Mouse (Mus musculus): ENCODE measurements at regions not wholly inside any gene's neighbourhood (a gene's known extent, or its start where the extent isn't known, plus 50 kb on each side); places are given as distances from the start of the nearest gene placed in this dataset.

- DNase-seq (ENCODE audit: extremely low spot score, low spot score): no peak
Measured at GRCm38 (mm10) chr5:29142957-29143356, 52.8 kb upstream of the Rnf32 start.

GRCm38 (mm10) chr5:29142502-29142901 lies 53.3 kb upstream of the Rnf32 start:
- no peak for DNase-seq (ENCODE audit: extremely low spot score, low spot score)

- DNase-seq (ENCODE audit: extremely low spot score, low spot score): no peak
Measured at GRCm38 (mm10) chr5:29137481-29137880, 58.3 kb upstream of the Rnf32 start.

- DNase-seq (ENCODE audit: extremely low spot score, low spot score): no peak
Measured at GRCm38 (mm10) chr5:29132261-29132660, 63.5 kb upstream of the Rnf32 start.

- no peak for DNase-seq (ENCODE audit: extremely low spot score, low spot score)
Measured at GRCm38 (mm10) chr5:29131762-29132161, 64.0 kb upstream of the Rnf32 start.

GRCm38 (mm10) chr5:29129724-29130123 lies 66.1 kb upstream of the Rnf32 start:
- no peak for DNase-seq (ENCODE audit: extremely low spot score, low spot score)

GRCm38 (mm10) chr5:29116942-29117341 lies 78.8 kb upstream of the Rnf32 start:
- no peak for DNase-seq (ENCODE audit: extremely low spot score, low spot score)

GRCm38 (mm10) chr5:29112531-29112930 lies 83.3 kb upstream of the Rnf32 start:
- DNase-seq (ENCODE audit: extremely low spot score, low spot score): no peak

GRCm38 (mm10) chr5:29107276-29107675 lies 88.5 kb upstream of the Rnf32 start:
- no peak for DNase-seq (ENCODE audit: extremely low spot score, low spot score)

- DNase-seq (ENCODE audit: extremely low spot score, low spot score): no peak
Measured at GRCm38 (mm10) chr5:29083288-29083687, 112.5 kb upstream of the Rnf32 start.

- DNase-seq (ENCODE audit: extremely low spot score, low spot score): no peak
Measured at GRCm38 (mm10) chr5:29054393-29054792, 141.4 kb upstream of the Rnf32 start.

- peak; percentile 20 for DNase-seq (ENCODE audit: extremely low spot score, low spot score)
Measured at GRCm38 (mm10) chr5:29036636-29037035, 159.2 kb upstream of the Rnf32 start.

GRCm38 (mm10) chr5:29033462-29033997 lies 162.3 kb upstream of the Rnf32 start:
- DNase-seq (ENCODE audit: extremely low spot score, low spot score): no peak

- no peak for DNase-seq (ENCODE audit: extremely low spot score, low spot score)
Measured at GRCm38 (mm10) chr5:29030525-29030924, 165.3 kb upstream of the Rnf32 start.

GRCm38 (mm10) chr5:29029957-29030356 lies 165.8 kb upstream of the Rnf32 start:
- no peak for DNase-seq (ENCODE audit: extremely low spot score, low spot score)

- DNase-seq (ENCODE audit: extremely low spot score, low spot score): no peak
Measured at GRCm38 (mm10) chr5:29025045-29025444, 170.7 kb upstream of the Rnf32 start.

- DNase-seq (ENCODE audit: extremely low spot score, low spot score): no peak
Measured at GRCm38 (mm10) chr5:28992796-28993195, 203.0 kb upstream of the Rnf32 start.

GRCm38 (mm10) chr5:28979932-28980331 lies 215.9 kb upstream of the Rnf32 start:
- DNase-seq (ENCODE audit: extremely low spot score, low spot score): no peak

- no peak for DNase-seq (ENCODE audit: extremely low spot score, low spot score)
Measured at GRCm38 (mm10) chr5:28970404-28970803, 225.4 kb upstream of the Rnf32 start.

- no peak for DNase-seq (ENCODE audit: extremely low spot score, low spot score)
Measured at GRCm38 (mm10) chr5:28955036-28955435, 240.8 kb upstream of the Rnf32 start.

- DNase-seq (ENCODE audit: extremely low spot score, low spot score): no peak
Measured at GRCm38 (mm10) chr5:28947465-28947864, 248.3 kb upstream of the Rnf32 start.

GRCm38 (mm10) chr5:28943571-28944316 lies 252.0 kb upstream of the Rnf32 start:
- DNase-seq (ENCODE audit: extremely low spot score, low spot score): no peak

GRCm38 (mm10) chr5:28940972-28941371 lies 254.8 kb upstream of the Rnf32 start:
- DNase-seq (ENCODE audit: extremely low spot score, low spot score): no peak

Data from neural tube, embryonic 10.5 days (tissue).